Mouse (Mus musculus): ENCODE measurements around the gene Arid5b.

Arid5b gene

DNA sequence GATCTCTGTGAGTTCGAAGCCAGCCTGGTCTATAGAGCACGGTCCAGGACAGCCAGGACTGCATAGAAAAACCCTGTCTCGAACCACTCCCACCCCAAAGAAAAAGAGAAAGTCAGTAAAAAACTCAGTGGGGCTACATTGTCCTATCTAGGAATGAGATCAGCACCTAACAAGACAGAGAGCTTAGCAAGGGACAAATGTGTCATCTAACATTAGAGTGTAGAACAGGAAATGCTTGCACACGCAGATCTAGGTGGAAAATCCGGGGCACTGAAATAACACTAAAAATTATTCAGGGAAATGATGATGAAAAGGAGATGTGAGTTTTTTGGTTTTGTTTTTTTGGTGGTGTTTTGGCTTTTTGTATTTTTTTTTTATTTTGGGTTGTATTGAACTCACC lies 212.4 kb downstream of the Arid5b start:
- DNase-seq (ENCODE audit: extremely low read depth, insufficient read length, low spot score): no peak

DNA sequence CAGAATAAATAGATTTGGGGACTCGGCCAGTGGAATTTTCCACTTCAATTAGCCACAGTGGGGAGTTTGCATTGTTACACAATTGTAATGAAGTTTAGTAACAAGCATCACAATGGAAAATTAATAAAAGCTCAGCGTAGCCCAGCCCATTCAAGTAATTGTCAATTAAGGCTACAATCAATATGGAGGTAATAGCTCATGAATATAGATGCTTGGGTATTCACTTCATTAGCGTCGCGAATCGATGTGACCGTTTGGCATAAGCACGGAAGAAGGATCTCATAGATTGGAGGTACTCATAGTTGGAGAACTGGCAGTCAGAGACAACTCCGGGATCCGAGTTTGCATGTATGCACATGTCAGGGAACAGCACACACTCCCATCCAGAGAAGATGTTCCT lies 214.0 kb downstream of the Arid5b start:
- DNase-seq (ENCODE audit: extremely low read depth, insufficient read length, low spot score): no peak

GRCm38 (mm10) chr10:68063806-68064545 lies 214.6 kb downstream of the Arid5b start:
- no peak for DNase-seq (ENCODE audit: extremely low read depth, insufficient read length, low spot score)

DNA sequence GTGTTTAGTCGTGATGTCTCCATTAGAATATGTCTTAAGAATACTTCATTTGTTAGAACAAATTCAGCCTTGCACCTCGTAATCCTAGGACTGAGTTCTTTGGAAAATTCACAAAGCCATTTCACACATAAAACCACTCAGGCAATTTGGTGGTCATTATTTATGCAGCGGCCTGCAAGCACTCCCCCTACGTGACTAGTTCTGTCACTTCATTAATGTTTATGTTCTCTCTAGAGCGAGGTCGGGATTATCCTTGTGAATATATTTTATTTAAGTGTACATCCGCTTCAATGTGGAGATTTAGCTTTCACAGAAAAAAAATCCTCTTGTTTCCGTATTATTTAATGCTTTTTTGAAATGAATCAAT lies 217.3 kb downstream of the Arid5b start:
- no peak for DNase-seq (ENCODE audit: extremely low read depth, insufficient read length, low spot score)

DNA sequence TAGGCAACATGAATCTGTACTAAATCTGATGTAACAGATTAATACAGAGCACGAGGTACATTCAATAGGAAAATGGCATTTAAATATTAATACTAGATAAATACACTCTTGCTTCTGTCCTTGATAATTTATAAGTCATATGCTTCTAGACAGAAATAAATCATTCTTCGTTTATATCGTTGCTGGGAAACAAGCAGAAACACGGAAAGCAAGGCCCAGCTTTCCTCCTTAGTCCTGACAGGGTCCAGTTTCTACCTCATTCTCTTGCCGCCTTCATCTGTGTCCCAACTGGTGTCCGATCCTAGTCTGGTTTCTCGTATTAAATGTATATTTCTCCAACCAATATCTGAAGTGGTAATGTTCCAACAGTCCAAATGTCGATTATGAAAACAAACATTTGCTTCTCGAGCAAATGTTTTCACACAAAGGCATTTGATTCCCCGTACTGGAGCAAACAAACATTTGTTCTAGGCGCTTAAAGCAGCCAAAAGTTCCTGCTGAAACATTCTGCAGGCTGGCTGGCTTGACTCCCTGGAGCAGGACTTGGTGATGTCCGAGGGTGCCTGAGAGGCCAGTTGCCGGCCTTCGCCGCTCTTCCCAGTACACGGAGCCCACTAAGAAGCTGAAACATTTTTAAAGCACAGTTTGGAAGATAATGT lies 217.8 kb downstream of the Arid5b start:
- no peak for DNase-seq (ENCODE audit: extremely low read depth, insufficient read length, low spot score)

GRCm38 (mm10) chr10:68058378-68058777 lies 220.2 kb downstream of the Arid5b start:
- DNase-seq (ENCODE audit: extremely low read depth, insufficient read length, low spot score): no peak

GRCm38 (mm10) chr10:68057841-68058240 lies 220.7 kb downstream of the Arid5b start:
- DNase-seq (ENCODE audit: extremely low read depth, insufficient read length, low spot score): no peak

DNA sequence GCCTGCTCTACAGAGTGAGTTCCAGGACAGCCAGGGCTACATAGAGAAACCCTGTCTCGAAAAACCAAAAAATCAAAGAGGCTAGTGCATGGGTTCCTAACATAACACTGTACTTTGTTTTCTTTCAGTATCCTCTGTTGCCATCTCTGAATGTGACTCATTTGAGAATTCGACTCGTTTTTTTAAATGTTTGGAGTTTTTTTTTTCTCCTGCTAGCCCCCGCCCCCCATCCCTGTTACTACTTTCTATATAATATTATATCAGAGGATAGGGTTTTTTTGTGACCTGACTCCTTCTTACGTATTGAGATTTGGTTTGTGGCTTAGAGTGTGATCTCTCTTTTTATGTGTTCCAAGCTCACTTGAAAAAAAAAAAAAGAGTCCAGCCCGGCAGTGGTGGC lies 223.8 kb downstream of the Arid5b start:
- no peak for DNase-seq (ENCODE audit: extremely low read depth, insufficient read length, low spot score)

DNA sequence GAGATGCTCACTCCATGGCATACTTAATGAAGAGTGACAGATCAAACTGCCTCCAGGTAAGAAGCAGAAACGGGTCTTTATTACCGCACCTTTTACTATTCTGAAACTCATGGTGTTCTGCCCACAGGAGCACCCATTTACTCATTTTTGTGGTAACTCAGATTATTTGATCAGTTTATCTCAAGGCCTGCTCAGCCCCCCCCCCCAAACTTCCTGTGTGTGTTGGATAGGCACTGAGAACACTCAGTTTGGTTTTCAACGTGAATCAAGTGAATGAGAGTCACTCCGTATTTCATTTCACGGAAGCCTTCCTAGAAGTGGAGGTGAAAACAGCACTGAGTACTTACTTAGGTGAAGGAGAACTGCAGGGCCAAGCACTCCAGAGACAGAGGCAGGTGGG lies 224.4 kb downstream of the Arid5b start:
- DNase-seq (ENCODE audit: extremely low read depth, insufficient read length, low spot score): no peak

- no peak for DNase-seq (ENCODE audit: extremely low read depth, insufficient read length, low spot score)
These were observed 226.2 kb downstream of the Arid5b start for GRCm38 (mm10) chr10:68052307-68052706.

GRCm38 (mm10) chr10:68051316-68051933 lies 227.1 kb downstream of the Arid5b start:
- no peak for DNase-seq (ENCODE audit: extremely low read depth, insufficient read length, low spot score)

DNA sequence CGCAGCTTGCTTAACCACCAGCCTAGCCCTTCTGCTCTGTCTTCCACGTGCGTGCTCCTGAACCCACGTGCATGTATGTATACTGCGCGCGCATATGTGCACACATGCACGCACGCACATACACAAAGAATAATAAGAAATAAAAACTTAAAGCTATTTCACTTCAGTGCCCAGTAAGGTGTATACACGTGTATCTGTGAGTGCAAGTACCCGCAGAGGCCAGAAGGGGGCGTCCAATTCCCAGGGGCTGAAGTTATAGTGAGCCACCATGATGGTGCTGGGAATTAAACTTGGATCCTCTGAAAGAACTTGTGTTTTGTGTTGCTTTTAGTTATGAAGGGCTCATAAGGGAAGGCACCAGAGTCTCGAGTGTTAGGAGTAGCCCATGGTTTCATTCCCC lies 227.7 kb downstream of the Arid5b start:
- no peak for DNase-seq (ENCODE audit: extremely low read depth, insufficient read length, low spot score)

DNA sequence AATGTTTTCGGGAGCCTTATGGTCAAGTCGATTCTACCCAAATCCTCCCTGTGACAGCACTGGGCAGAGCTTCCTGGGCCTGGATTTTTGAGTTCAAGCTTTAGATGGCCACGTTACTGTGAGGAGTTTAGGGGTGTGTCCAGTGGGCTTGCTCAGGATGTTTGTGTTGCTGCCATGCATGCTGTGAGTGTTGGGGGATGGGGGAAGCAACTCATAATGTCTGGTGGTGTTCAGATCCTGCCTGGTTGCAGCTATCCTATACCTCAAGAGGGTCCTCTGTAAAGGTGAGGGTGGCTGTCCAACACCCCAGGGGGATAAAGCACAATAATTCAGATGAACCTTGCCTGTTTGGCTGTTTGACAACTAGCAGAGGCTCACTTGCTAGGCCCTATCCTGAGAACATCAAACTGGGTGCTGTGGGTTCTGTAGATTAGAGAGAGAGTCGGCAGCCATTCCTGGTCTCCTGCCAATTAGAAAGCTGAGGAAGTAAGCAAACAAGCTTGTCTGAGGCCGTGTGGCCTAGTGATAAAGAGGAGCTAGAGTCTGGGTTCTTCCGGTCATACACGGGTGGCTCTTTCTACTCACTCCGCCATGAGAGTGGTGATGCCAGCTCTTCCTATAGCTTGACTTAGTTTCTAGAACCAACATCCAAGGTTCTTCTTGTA lies 229.8 kb downstream of the Arid5b start:
- DNase-seq (ENCODE audit: extremely low read depth, insufficient read length, low spot score): no peak

DNA sequence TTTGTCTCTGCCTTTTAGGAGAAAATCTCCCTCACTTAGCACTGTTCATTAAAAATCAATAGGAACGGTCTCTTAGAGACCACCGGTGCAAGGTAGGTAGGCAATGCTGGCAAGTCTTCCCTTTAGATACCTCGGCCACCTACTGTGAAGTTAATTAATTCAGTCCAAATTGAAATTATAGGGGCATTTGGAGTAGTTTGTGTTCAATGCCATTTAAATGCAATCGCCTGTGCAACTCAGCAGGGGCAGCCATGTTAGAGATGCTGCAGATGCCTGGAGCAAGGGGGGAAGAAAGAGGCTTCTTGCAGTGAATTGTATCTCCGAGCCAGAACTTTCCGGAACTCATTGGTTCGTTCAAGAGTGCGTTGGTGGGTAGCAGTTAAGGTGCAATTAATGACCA lies 233.7 kb downstream of the Arid5b start:
- DNase-seq (ENCODE audit: extremely low read depth, insufficient read length, low spot score): no peak

DNA sequence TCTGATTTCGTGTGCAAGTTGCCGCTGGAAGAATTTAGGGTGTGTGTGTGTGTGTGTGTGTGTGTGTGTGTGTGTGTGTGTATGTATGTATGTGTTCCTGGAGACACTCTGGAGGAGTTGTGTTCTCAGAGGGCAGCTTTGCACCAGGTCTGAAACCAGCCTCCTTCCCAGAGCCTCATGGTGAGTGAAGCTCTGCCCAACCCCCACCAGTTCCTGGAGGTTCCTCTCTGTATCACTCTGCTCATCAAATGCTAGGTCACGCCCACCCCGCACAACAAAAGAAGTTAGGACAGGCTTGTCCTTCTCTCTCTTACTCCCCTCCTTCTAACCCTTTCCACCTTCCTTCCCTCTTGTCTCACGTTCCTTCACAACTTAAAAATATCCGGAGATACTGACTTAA lies 234.6 kb downstream of the Arid5b start:
- DNase-seq (ENCODE audit: extremely low read depth, insufficient read length, low spot score): no peak
